10 mouse cellular contexts compared by ENCODE assay signal in genomic region chr4:129081512-129081911, GRCm38 (mm10). TPM values are rescaled to one million over a fixed set of nuclear protein-coding genes. Genes with fewer than 3 reads are reported as not detected.
DNase-seq lines count a peak whose midpoint lies in the region; ATAC-seq and TF ChIP-seq lines count a peak whose summit lies in the region.
"Had no signal": no experiment of that assay in that cellular context is flagged by ENCODE, and none has a peak within 500 bp of the region (broad histone marks: within the 10 kb centered on the region; RNA-seq: fewer than 3 reads in every experiment).

No protein-coding gene starts in this region.

- no peak for TF ChIP-seq EP300 in liver, postnatal 0 days (IDR thresholded peaks at IDR 0.05; ENCODE audit: low read depth)

- peaks cover 38% of the 10 kb centered on the region for H3K36me3 ChIP-seq in liver, postnatal 0 days (replicated peaks; ENCODE audit: insufficient read depth, low read length)
- peaks cover 85% of the 10 kb centered on the region for H3K36me3 ChIP-seq in liver, embryonic 12.5 days

- H3K4me3 ChIP-seq in liver, postnatal 0 days (ENCODE audit: low read depth, low read length), result no peak overlapping the region
- H3K4me3 ChIP-seq in liver, embryonic 12.5 days, result no peak overlapping the region
- H3K4me3 ChIP-seq in embryonic fibroblast, embryonic 13.5 days (ENCODE audit: insufficient read depth, low read length), result no peak overlapping the region
- H3K4me3 ChIP-seq: forebrain, embryonic 13.5 days; limb, embryonic 15.5 days had no signal

- TF ChIP-seq POLR2A in embryonic fibroblast, embryonic 13.5 days (IDR thresholded peaks at IDR 0.05; ENCODE audit: low read depth, low read length), result no peak

- no peak overlapping the region for H3K4me2 ChIP-seq in liver, postnatal 0 days (ENCODE audit: low read depth, low read length)
- H3K4me2 ChIP-seq in liver, embryonic 12.5 days, result no peak overlapping the region
- H3K4me2 ChIP-seq: forebrain, embryonic 13.5 days; limb, embryonic 15.5 days had no signal

- peak; percentile 49 for ATAC-seq in liver, postnatal 0 days
- no peak for ATAC-seq in liver, embryonic 12.5 days
- peak; percentile 42; the same call in 1 of the 2 replicates for ATAC-seq in neutrophil, adult 5-6 weeks (ENCODE audit: extremely low read depth, insufficient number of reproducible peaks, low FRiP score, poor library complexity, severe bottlenecking)
- ATAC-seq in inflammation-experienced regulatory T-cells, adult 6 months, result no peak
- ATAC-seq: forebrain, embryonic 13.5 days had no signal

- no peak for TF ChIP-seq CTCF in liver, postnatal 0 days (IDR thresholded peaks at IDR 0.05; ENCODE audit: low read depth)
- TF ChIP-seq CTCF in embryonic fibroblast, embryonic 13.5 days (IDR thresholded peaks at IDR 0.05; ENCODE audit: borderline replicate concordance, insufficient read depth, low read length), result no peak

- H3K4me1 ChIP-seq in liver, postnatal 0 days (ENCODE audit: insufficient read depth), result no peaks in the 10 kb centered on the region
- no peaks in the 10 kb centered on the region for H3K4me1 ChIP-seq in liver, embryonic 12.5 days
- peaks cover 14% of the 10 kb centered on the region for H3K4me1 ChIP-seq in embryonic fibroblast, embryonic 13.5 days (ENCODE audit: control insufficient read depth, insufficient read depth, low read length)
- H3K4me1 ChIP-seq: forebrain, embryonic 13.5 days had no signal

- H3K9me3 ChIP-seq in liver, postnatal 0 days (ENCODE audit: low read length), result no peaks in the 10 kb centered on the region
- H3K9me3 ChIP-seq in liver, embryonic 12.5 days (replicated peaks), result no peaks in the 10 kb centered on the region
- H3K9me3 ChIP-seq: forebrain, embryonic 13.5 days; limb, embryonic 15.5 days had no signal

- H3K27ac ChIP-seq in liver, postnatal 0 days (ENCODE audit: low read depth), result peak overlapping the region; percentile 67; the same call in 1 of the 2 replicates
- H3K27ac ChIP-seq in liver, embryonic 12.5 days, result no peak overlapping the region
- H3K27ac ChIP-seq in embryonic fibroblast, embryonic 13.5 days (ENCODE audit: insufficient read depth, low read length), result peak overlapping the region; percentile 91
- H3K27ac ChIP-seq: forebrain, embryonic 13.5 days; limb, embryonic 15.5 days had no signal

- H3K27me3 ChIP-seq in liver, postnatal 0 days (ENCODE audit: insufficient read depth, low read length), result no peaks in the 10 kb centered on the region
- 0 out of 2 replicates have a peak, but pooled peaks cover 1% of the 10 kb centered on the region for H3K27me3 ChIP-seq in liver, embryonic 12.5 days (replicated peaks)
- H3K27me3 ChIP-seq: forebrain, embryonic 13.5 days; limb, embryonic 15.5 days had no signal

- H3K9ac ChIP-seq in liver, postnatal 0 days (replicated peaks), result no peak overlapping the region
- H3K9ac ChIP-seq in liver, embryonic 12.5 days, result no peak overlapping the region
- H3K9ac ChIP-seq: limb, embryonic 15.5 days had no signal

- peak; percentile 15 for DNase-seq in gastrocnemius, adult 18-20 months (ENCODE audit: low spot score)
- DNase-seq in gastrocnemius, postnatal 4 days (ENCODE audit: low spot score in 2 of 2), result no peak
- no peak for DNase-seq in liver, postnatal 0 days
- no peak for DNase-seq in spleen, postnatal 4 days (ENCODE audit: low spot score in 2 of 2)

- 78% methylated on average over 6 of the region's 6 CpGs for WGBS in liver, postnatal 0 days (ENCODE audit: insufficient replicate concordance)
- 83% methylated on average over 6 of the region's 6 CpGs for WGBS in liver, embryonic 12.5 days (ENCODE audit: insufficient replicate concordance)

RNA-seq across cellular contexts. Expression of gene Rnf19b, which starts 23.4 kb away (rescaled TPM):
- 10 to 100 TPM; 23.3 to 24.4 TPM for total RNA-seq in gastrocnemius, adult 18-20 months (2021)
- total RNA-seq in gastrocnemius, postnatal 4 days (2021), result 10 to 100 TPM; 16.0 to 18.0 TPM
- polyA plus RNA-seq in liver, postnatal 0 days (2015; fragmentation: Nextera tagmentation; extraction: Ambion mirVana), result 5.5 and 6.0 TPM in 2 replicates
- polyA plus RNA-seq in liver, embryonic 12.5 days (2016; fragmentation: Nextera tagmentation; extraction: Ambion mirVana), result 7.1 TPM in 2 replicates
- polyA plus RNA-seq in embryonic fibroblast, embryonic 13.5 days (2011; ENCODE audit: insufficient read length, low read depth, missing spikeins), result 49.7 and 62.6 TPM in 2 replicates
- total RNA-seq in neutrophil, adult 5-6 weeks (2017), result 196 and 238 TPM in 2 replicates
- 10 to 100 TPM; 17.5 to 20.2 (median 18.3) TPM for polyA plus RNA-seq in inflammation-experienced regulatory T-cells, adult 6 months (2017; shearing (Covaris generic))

RNA-seq across cellular contexts. Expression of gene Tmem54, which starts 23.8 kb away (rescaled TPM):
- total RNA-seq in gastrocnemius, adult 18-20 months (2021), result not detected
- total RNA-seq in gastrocnemius, postnatal 4 days (2021), result under 1 TPM in 1 of 2 experiments, not detected in 1; 0.73 TPM
- 0.26 TPM in 1 of 2 replicates, not detected in the other for polyA plus RNA-seq in liver, postnatal 0 days (2015; fragmentation: Nextera tagmentation; extraction: Ambion mirVana)
- polyA plus RNA-seq in liver, embryonic 12.5 days (2016; fragmentation: Nextera tagmentation; extraction: Ambion mirVana), result 1.9 and 2.0 TPM in 2 replicates
- polyA plus RNA-seq in embryonic fibroblast, embryonic 13.5 days (2011; ENCODE audit: insufficient read length, low read depth, missing spikeins), result not detected in 2 replicates
- not detected in 2 replicates for total RNA-seq in neutrophil, adult 5-6 weeks (2017)
- polyA plus RNA-seq in inflammation-experienced regulatory T-cells, adult 6 months (2017; shearing (Covaris generic)), result not detected
- polyA plus RNA-seq: forebrain, embryonic 13.5 days had no signal

RNA-seq across cellular contexts. Expression of gene Hpca, which starts 40.3 kb away (rescaled TPM):
- not detected for total RNA-seq in gastrocnemius, adult 18-20 months (2021)
- 1 to 10 TPM in 1 of 2 experiments, under 1 TPM in 1; 0.52 to 1.1 TPM for total RNA-seq in gastrocnemius, postnatal 4 days (2021)
- 0.18 and 0.40 TPM in 2 replicates for polyA plus RNA-seq in liver, postnatal 0 days (2015; fragmentation: Nextera tagmentation; extraction: Ambion mirVana)
- 1.9 and 2.3 TPM in 2 replicates for polyA plus RNA-seq in liver, embryonic 12.5 days (2016; fragmentation: Nextera tagmentation; extraction: Ambion mirVana)
- not detected in 2 replicates for polyA plus RNA-seq in embryonic fibroblast, embryonic 13.5 days (2011; ENCODE audit: insufficient read length, low read depth, missing spikeins)
- not detected in 2 replicates for total RNA-seq in neutrophil, adult 5-6 weeks (2017)
- polyA plus RNA-seq in inflammation-experienced regulatory T-cells, adult 6 months (2017; shearing (Covaris generic)), result not detected

RNA-seq across cellular contexts. Expression of gene Fndc5, which starts 55.3 kb away (rescaled TPM):
- total RNA-seq in gastrocnemius, adult 18-20 months (2021), result 10 to 100 TPM; 67.3 to 72.7 TPM
- total RNA-seq in gastrocnemius, postnatal 4 days (2021), result 10 to 100 TPM; 52.3 to 54.3 TPM
- 0.32 and 0.52 TPM in 2 replicates for polyA plus RNA-seq in liver, postnatal 0 days (2015; fragmentation: Nextera tagmentation; extraction: Ambion mirVana)
- polyA plus RNA-seq in liver, embryonic 12.5 days (2016; fragmentation: Nextera tagmentation; extraction: Ambion mirVana), result 1.3 and 1.8 TPM in 2 replicates
- 0.53 and 1.1 TPM in 2 replicates for polyA plus RNA-seq in embryonic fibroblast, embryonic 13.5 days (2011; ENCODE audit: insufficient read length, low read depth, missing spikeins)
- not detected in 2 replicates for total RNA-seq in neutrophil, adult 5-6 weeks (2017)
- polyA plus RNA-seq in inflammation-experienced regulatory T-cells, adult 6 months (2017; shearing (Covaris generic)), result under 1 TPM; 0.28 to 0.50 (median 0.40) TPM

Comparison
In these comparisons a context has a peak if more than half of its experiments do, and no peak if none do; other contexts are left out.
1. ATAC-seq: peak in liver, postnatal 0 days (single experiment) and neutrophil, adult 5-6 weeks (single experiment); none in liver, embryonic 12.5 days (single experiment) and inflammation-experienced regulatory T-cells, adult 6 months (single experiment).